Mouse (Mus musculus) brown adipose tissue, adult 24 weeks (tissue): ENCODE results near the gene Ripk1. TPM values are rescaled to one million over a fixed set of nuclear protein-coding genes. Genes with fewer than 3 reads are reported as not detected.

Experiments
- H3K27ac ChIP-seq: fragments of 200-500 bp; replicated peaks from 2 replicates; pipeline ENCODE4 v1.5.1; 2012; ENCODE audit warnings: low read depth, mild to moderate bottlenecking, low read length
- H3K4me1 ChIP-seq: fragments of 200-500 bp; 2 replicates; pipeline ENCODE4 v1.6.1; 2012; ENCODE audit warnings: low read length, mixed read lengths; ENCODE audit not compliant: control insufficient read depth, insufficient read depth, insufficient read length
- H3K4me3 ChIP-seq: fragments of 200-500 bp; 2 replicates; pipeline ENCODE4 v1.5.1; 2012; ENCODE audit warnings: low read depth, mild to moderate bottlenecking, low read length, moderate library complexity; ENCODE audit not compliant: insufficient read depth
- polyA plus RNA-seq: library from polyadenylated mRNA; stranded (reverse); fragments of >200 nt; gene quantifications from 2 replicates; pipeline ENCODE4 v1.2.4, GENCODE M21; 2012; ENCODE audit not compliant: missing spikeins, insufficient read depth, insufficient read length

Gene Ripk1
- polyA plus RNA-seq: 7.0 and 11.0 TPM in 2 replicates

- Histone ChIP-seq H3K4me1 (0 out of 2 replicates have a peak, but pooled peaks cover 3% of the 10 kb centered on the region), H3K27ac (peak within 1 kb of the TSS; percentile 67), H3K4me3 (peak within 1 kb of the TSS; percentile 74)
These were observed at the start of gene Ripk1, which contains the start of gene Serpinb6a for GRCm38 (mm10) chr13:34002058-34003006. Gene Ripk1, plus strand, starts transcription at chr13:34002363. Gene Serpinb6a, minus strand, starts transcription at chr13:34002794.

DNA sequence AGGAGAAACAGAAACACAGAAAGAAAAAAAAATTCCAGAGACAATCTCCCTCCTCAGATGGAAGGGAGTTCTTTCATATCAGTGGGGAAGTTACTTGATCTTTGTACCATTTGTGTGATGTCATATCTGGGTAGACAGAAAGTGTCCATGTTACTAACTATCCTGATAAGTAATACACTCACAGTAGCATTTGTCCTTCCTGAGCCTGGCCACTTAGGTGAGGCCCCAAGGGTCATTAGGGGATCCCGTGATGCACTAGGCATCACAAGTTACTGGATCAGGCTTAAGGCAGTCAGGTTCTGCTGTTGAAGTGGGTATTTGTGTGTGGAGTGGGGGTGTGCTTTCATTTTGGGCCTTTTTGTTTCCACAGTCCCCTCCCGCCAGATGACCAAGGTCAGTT, 49.2 kb upstream of the Ripk1 start:
- H3K4me3 ChIP-seq: no peak overlapping the region
- H3K4me1 ChIP-seq: peaks cover 3% of the 10 kb centered on the region; the same call in 1 of the 2 replicates
- H3K27ac ChIP-seq: no peak overlapping the region

DNA sequence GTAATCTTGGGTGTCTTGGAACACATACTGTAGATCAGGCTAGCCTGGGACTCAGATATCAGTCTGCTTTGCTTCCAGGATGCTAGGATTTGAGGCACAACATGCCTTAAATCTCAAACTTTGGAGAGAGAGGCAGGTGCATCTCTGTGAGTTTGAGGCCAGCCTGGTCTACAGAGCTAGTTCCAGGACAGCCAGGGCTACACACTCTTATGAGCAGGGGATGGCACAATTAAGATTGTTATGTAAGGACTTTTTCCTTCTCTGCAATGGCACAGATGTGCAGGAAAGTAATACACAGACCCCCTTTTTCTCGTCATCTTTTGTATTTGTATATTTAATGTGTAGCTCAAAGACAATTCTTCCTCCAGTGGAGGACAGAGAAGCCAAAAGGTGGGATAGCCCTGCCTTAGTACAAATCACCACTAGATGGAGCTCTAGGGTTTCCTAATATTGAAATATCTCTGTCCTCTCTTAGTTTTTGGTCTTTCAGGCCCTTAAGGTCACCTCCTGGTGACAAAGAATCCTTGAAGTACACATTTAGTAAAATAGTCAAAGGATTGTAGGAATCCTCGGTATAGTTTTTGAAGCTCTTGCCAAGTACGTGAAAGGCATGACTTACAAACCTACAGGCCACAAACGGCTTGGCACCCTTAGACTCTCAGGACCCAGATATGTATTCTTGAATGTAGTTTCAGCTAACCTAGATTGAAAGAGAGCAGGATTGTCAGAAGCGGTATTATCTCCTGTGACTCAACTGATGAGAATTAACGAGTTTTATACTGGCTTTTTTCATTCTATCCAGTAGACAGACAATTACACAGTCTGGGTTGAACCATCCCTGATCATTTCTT, 45.4 kb upstream of the Ripk1 start:
- H3K4me1 ChIP-seq: no peaks in the 10 kb centered on the region
- H3K27ac ChIP-seq: no peak overlapping the region
- H3K4me3 ChIP-seq: no peak overlapping the region

GRCm38 (mm10) chr13:33959771-33960170, 42.4 kb upstream of the Ripk1 start:
- H3K27ac ChIP-seq: no peak overlapping the region
- H3K4me3 ChIP-seq: no peak overlapping the region
- H3K4me1 ChIP-seq: no peaks in the 10 kb centered on the region

GRCm38 (mm10) chr13:33964206-33965046, 37.7 kb upstream of the Ripk1 start, which contains the start of gene Nqo2:
Gene Nqo2, plus strand, starts transcription at chr13:33964687.
- H3K4me3 ChIP-seq: peak within 1 kb of the TSS; percentile 89
- H3K4me1 ChIP-seq: peaks cover 2% of the 10 kb centered on the region; the same call in 1 of the 2 replicates
- H3K27ac ChIP-seq: peak within 1 kb of the TSS; percentile 68

- H3K27ac ChIP-seq: peak overlapping the region; percentile 68
- H3K4me3 ChIP-seq: peak overlapping the region; percentile 89
- peaks cover 2% of the 10 kb centered on the region; the same call in 1 of the 2 replicates for H3K4me1 ChIP-seq
These were observed 36.8 kb upstream of the Ripk1 start for GRCm38 (mm10) chr13:33965056-33966024.

- Histone ChIP-seq H3K27ac (0 out of 2 replicates have a peak overlapping the region, but pooled peaks have one; percentile 26), H3K4me3 (peak overlapping the region; percentile 89; the same call in 1 of the 2 replicates), H3K4me1 (peaks cover 2% of the 10 kb centered on the region; the same call in 1 of the 2 replicates)
These were observed 36.1 kb upstream of the Ripk1 start for GRCm38 (mm10) chr13:33966025-33966412.

DNA sequence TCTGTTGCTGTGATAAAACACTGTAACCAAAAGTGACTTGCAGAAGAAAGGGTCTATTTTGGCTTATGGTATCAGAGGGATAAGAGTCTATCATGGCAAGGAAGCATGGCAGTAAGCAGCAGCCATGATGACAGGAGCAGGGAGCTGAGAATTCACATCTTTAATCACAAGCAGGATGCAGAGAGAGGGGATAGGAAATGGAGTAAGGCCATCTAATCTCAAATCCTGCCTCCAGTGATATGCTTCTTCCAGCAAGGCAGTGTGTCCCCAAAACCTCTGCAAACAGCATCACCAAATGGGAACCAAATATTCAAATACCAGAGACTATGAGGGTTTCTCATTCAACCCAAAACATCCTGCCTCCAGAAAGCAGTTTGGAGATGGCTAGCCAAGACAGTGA, 35.6 kb upstream of the Ripk1 start:
- peak overlapping the region; percentile 11; the same call in 1 of the 2 replicates for H3K27ac ChIP-seq

DNA sequence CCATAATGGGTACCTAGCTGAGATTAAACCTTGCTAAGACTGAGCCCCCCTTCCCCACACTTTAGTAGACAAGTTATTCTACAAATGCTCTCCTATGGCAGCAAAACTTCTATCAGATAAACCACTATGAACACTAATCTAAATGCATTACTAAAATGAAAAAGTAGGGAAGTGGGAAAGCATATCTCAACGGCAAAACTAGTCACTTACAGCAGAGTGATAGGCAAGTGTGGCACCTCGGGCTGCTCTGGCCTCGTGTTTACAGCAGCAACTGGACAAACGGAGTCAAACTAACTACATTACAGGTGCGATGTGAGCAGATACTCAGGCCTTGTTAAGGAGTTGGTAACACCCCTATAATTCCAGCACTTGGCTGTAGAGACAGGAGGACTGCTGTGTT, 12.5 kb upstream of the Ripk1 start:
- Histone ChIP-seq H3K27ac (no peak overlapping the region), H3K4me3 (no peak overlapping the region), H3K4me1 (no peaks in the 10 kb centered on the region)

More for the DNA sequence above, 35.6 kb upstream of the Ripk1 start:
- H3K4me3 ChIP-seq: no peak overlapping the region
- H3K4me1 ChIP-seq: peaks cover 2% of the 10 kb centered on the region; the same call in 1 of the 2 replicates

- Histone ChIP-seq H3K4me1 (no peaks in the 10 kb centered on the region), H3K27ac (no peak overlapping the region), H3K4me3 (no peak overlapping the region)
These were observed 7.0 kb upstream of the Ripk1 start for GRCm38 (mm10) chr13:33995197-33995596.

- H3K4me3 ChIP-seq: peak overlapping the region; percentile 74
- H3K4me1 ChIP-seq: 0 out of 2 replicates have a peak, but pooled peaks cover 3% of the 10 kb centered on the region
- no peak overlapping the region for H3K27ac ChIP-seq
These were observed 895 bp downstream of the Ripk1 start for GRCm38 (mm10) chr13:34003058-34003457.

- no peak overlapping the region for H3K4me3 ChIP-seq
- H3K4me1 ChIP-seq: 0 out of 2 replicates have a peak, but pooled peaks cover 3% of the 10 kb centered on the region
- peak overlapping the region; percentile 75 for H3K27ac ChIP-seq
These were observed 5.1 kb downstream of the Ripk1 start for GRCm38 (mm10) chr13:34007234-34007633.

- Histone ChIP-seq H3K27ac (no peak overlapping the region), H3K4me1 (no peaks in the 10 kb centered on the region), H3K4me3 (no peak overlapping the region)
These were observed 14.9 kb downstream of the Ripk1 start for GRCm38 (mm10) chr13:34016927-34017569.
